Mouse (Mus musculus) hindbrain, embryonic 15.5 days (tissue): ENCODE data around the gene Erich2. TPM values are rescaled to one million over a fixed set of nuclear protein-coding genes. Genes with fewer than 3 reads are reported as not detected.

Experiments
- ATAC-seq: fragments of 200-750 bp; cut with Nextera tagmentation; 2 replicates; pipeline ENCODE4 v1.8.0; 2017; ENCODE audit warnings: low read depth, moderate number of reproducible peaks, moderate TSS enrichment; ENCODE audit not compliant: low FRiP score
- H3K27ac ChIP-seq: fragments of 300-500 bp; sonication (generic); replicated peaks from 2 replicates; pipeline ENCODE4 v1.5.1; 2015; ENCODE audit warnings: mild to moderate bottlenecking, inconsistent platforms
- H3K27me3 ChIP-seq: fragments of 300-500 bp; sonication (generic); 2 replicates; pipeline ENCODE4 v1.6.1; 2015; ENCODE audit warnings: control low read depth, inconsistent platforms
- H3K36me3 ChIP-seq: fragments of 300-500 bp; sonication (generic); 2 replicates; pipeline ENCODE4 v1.6.1; 2015; ENCODE audit warnings: control low read depth, inconsistent platforms
- H3K4me1 ChIP-seq: fragments of 300-500 bp; sonication (generic); replicated peaks from 2 replicates; pipeline ENCODE4 v1.6.1; 2015; ENCODE audit warnings: control low read depth, inconsistent platforms
- H3K4me2 ChIP-seq: fragments of 300-500 bp; sonication (generic); 2 replicates; pipeline ENCODE4 v1.6.1; 2015; ENCODE audit warnings: moderate library complexity, mild to moderate bottlenecking, inconsistent platforms
- H3K4me3 ChIP-seq: fragments of 300-500 bp; sonication (generic); 2 replicates; pipeline ENCODE4 v1.5.1; 2015; ENCODE audit warnings: mild to moderate bottlenecking, inconsistent platforms
- H3K9ac ChIP-seq: fragments of 300-500 bp; sonication (generic); 2 replicates; pipeline ENCODE4 v1.6.1; 2015; ENCODE audit warnings: inconsistent platforms
- H3K9me3 ChIP-seq: fragments of 300-500 bp; sonication (generic); 2 replicates; pipeline ENCODE4 v1.6.1; 2016; ENCODE audit warnings: control low read depth, inconsistent platforms
- WGBS: fragments of 180-500 bp; shearing (Covaris S2); methylation state at CpG from one replicate; pipeline ENCODE4 v1.1.7; 2015; 5-methylcytosine and 5-hydroxymethylcytosine counted together
- polyA plus RNA-seq: library from polyadenylated mRNA; unstranded; fragments of >200 nt; fragmentation: Nextera tagmentation; extraction: Ambion mirVana; gene quantifications from 2 replicates; pipeline ENCODE4 v1.2.1, GENCODE M21; 2015

The Erich2 gene
- polyA plus RNA-seq, 1 experiment from 2014 or later, result 3.0 TPM

DNA sequence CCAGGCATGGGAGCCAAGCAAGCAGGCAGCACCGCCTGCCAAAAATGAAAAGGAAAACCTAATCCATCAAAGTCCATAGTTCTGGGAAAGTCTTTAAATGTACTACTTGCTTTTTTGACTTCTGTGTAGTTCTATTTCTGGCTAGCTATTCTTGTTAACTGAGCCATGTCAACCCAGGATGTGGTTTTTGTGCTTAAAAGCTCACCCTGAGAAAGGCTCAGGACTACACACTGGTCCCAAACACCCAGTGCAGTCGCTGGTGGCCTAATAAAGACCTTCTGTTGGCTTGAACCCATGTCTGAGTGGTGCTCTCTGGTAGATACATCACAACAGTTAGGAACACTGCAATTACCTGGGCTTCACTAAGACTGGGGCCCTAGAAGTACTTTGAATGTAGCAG, 42.8 kb downstream of the Erich2 start:
- no peaks in the 10 kb centered on the region for H3K36me3 ChIP-seq
- no peaks in the 10 kb centered on the region for H3K9me3 ChIP-seq
- no peaks in the 10 kb centered on the region for H3K27me3 ChIP-seq
- 82% methylated on average over 2 of the region's 2 CpGs for WGBS
- no peak for ATAC-seq
- no peaks in the 10 kb centered on the region for H3K4me1 ChIP-seq
- no peak overlapping the region for H3K27ac ChIP-seq
- no peak overlapping the region for H3K4me2 ChIP-seq
- H3K9ac ChIP-seq, result no peak overlapping the region
- H3K4me3 ChIP-seq, result no peak overlapping the region

GRCm38 (mm10) chr2:70552067-70552598, 43.5 kb downstream of the Erich2 start:
- no peak for ATAC-seq
- WGBS, result 91% methylated on average over 15 of the region's 15 CpGs

GRCm38 (mm10) chr2:70552772-70553171, 44.2 kb downstream of the Erich2 start, which contains the start of gene Gad1:
Gad1 (plus strand) TSS chr2:70553072.
- H3K4me2 ChIP-seq, result no peak within 1 kb of the TSS

More at GRCm38 (mm10) chr2:70552067-70552598, 43.5 kb downstream of the Erich2 start:
- Histone ChIP-seq H3K9me3 (no peaks in the 10 kb centered on the region), H3K27me3 (no peaks in the 10 kb centered on the region), H3K9ac (no peak overlapping the region), H3K36me3 (no peaks in the 10 kb centered on the region), H3K4me2 (no peak overlapping the region), H3K27ac (no peak overlapping the region), H3K4me1 (no peaks in the 10 kb centered on the region), H3K4me3 (no peak overlapping the region)

DNA sequence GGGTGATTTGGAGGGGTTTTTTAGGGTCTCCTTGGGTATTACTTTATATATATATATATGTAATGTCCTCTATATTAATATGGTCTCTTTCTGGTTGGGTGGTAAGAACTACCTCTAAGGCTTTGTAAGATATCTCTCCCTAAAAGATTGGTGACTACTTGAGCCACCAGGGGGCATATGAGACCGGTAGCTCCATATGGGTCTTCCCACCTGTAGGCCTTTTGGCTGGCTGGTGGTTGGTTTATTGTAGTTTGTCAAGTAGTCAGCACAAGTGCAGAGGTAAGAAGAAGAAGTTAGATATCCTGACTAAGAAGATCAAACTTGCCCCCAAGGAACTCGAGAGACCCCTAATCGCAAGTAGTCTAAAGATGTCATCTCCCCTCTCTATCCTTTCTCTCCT, 45.2 kb downstream of the Erich2 start:
- no peak overlapping the region for H3K9ac ChIP-seq
- 87% methylated on average over 3 of the region's 3 CpGs for WGBS
- no peak overlapping the region for H3K27ac ChIP-seq
- H3K4me1 ChIP-seq, result 0 out of 2 replicates have a peak, but pooled peaks cover 6% of the 10 kb centered on the region
- H3K4me2 ChIP-seq, result no peak overlapping the region
- no peaks in the 10 kb centered on the region for H3K9me3 ChIP-seq
- H3K27me3 ChIP-seq, result no peaks in the 10 kb centered on the region
- H3K36me3 ChIP-seq, result no peaks in the 10 kb centered on the region
- no peak overlapping the region for H3K4me3 ChIP-seq
- no peak for ATAC-seq

More at GRCm38 (mm10) chr2:70552772-70553171, 44.2 kb downstream of the Erich2 start, which contains the start of gene Gad1:
- Histone ChIP-seq H3K36me3 (no peaks in the 10 kb centered on the region), H3K9me3 (no peaks in the 10 kb centered on the region), H3K4me3 (no peak within 1 kb of the TSS), H3K4me1 (0 out of 2 replicates have a peak, but pooled peaks cover 3% of the 10 kb centered on the region), H3K27ac (no peak within 1 kb of the TSS), H3K9ac (no peak within 1 kb of the TSS), H3K27me3 (no peaks in the 10 kb centered on the region)
- WGBS, result 67% methylated on average over 4 of the region's 4 CpGs
- no peak for ATAC-seq

GRCm38 (mm10) chr2:70558112-70558842, 49.7 kb downstream of the Erich2 start:
- ATAC-seq, result peak; percentile 78
- Histone ChIP-seq H3K27me3 (peaks cover 23% of the 10 kb centered on the region), H3K9me3 (no peaks in the 10 kb centered on the region), H3K4me1 (peaks cover 26% of the 10 kb centered on the region), H3K9ac (peak overlapping the region; percentile 31; the same call in 1 of the 2 replicates), H3K27ac (peak overlapping the region; percentile 90), H3K36me3 (no peaks in the 10 kb centered on the region), H3K4me2 (peak overlapping the region; percentile 70), H3K4me3 (peak overlapping the region; percentile 36)
- 5% methylated on average over 17 of the region's 18 CpGs for WGBS

DNA sequence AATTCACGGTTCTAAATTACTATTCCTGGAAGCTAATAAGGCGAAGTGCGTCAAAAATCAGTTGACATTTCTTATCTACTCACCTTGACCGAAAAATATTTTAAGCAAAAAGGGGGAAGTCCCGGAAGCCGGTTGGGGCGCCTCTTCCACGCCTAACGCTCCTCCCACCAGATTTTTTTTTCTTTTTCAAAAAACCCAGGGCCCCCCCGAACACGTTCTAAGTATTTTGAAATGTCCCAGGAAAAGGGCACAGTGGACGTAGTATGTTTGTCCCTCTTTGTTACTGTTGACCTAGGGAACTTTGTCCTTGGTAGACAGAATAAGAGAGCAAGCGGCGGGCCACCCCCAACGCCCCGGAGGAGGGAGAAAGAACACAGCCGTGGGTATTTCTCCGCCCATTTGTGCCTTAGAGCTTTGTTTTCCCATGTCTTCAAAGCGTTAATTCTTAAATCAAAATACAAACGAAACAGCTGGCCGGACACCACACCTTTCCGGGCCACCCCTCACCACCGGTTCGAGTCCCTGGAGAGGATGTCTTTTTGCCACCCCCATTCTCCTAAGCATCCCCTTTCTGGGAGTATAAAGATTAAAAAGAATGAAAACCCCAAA, 50.3 kb downstream of the Erich2 start:
- Histone ChIP-seq H3K27ac (peak overlapping the region; percentile 90), H3K4me2 (peak overlapping the region; percentile 70), H3K36me3 (no peaks in the 10 kb centered on the region), H3K27me3 (peaks cover 25% of the 10 kb centered on the region), H3K9me3 (no peaks in the 10 kb centered on the region), H3K4me3 (peak overlapping the region; percentile 36), H3K4me1 (peaks cover 31% of the 10 kb centered on the region), H3K9ac (peak overlapping the region; percentile 29)
- WGBS, result 7% methylated on average over 24 of the region's 24 CpGs
- no peak for ATAC-seq

GRCm38 (mm10) chr2:70559520-70559919, 50.9 kb downstream of the Erich2 start:
- H3K4me3 ChIP-seq, result peak overlapping the region; percentile 36
- ATAC-seq, result no peak
- peaks cover 25% of the 10 kb centered on the region for H3K27me3 ChIP-seq
- WGBS, result 1% methylated on average over 13 of the region's 13 CpGs
- no peaks in the 10 kb centered on the region for H3K9me3 ChIP-seq
- H3K9ac ChIP-seq, result peak overlapping the region; percentile 29
- H3K36me3 ChIP-seq, result no peaks in the 10 kb centered on the region
- peaks cover 32% of the 10 kb centered on the region for H3K4me1 ChIP-seq
- H3K4me2 ChIP-seq, result peak overlapping the region; percentile 70
- H3K27ac ChIP-seq, result peak overlapping the region; percentile 90

DNA sequence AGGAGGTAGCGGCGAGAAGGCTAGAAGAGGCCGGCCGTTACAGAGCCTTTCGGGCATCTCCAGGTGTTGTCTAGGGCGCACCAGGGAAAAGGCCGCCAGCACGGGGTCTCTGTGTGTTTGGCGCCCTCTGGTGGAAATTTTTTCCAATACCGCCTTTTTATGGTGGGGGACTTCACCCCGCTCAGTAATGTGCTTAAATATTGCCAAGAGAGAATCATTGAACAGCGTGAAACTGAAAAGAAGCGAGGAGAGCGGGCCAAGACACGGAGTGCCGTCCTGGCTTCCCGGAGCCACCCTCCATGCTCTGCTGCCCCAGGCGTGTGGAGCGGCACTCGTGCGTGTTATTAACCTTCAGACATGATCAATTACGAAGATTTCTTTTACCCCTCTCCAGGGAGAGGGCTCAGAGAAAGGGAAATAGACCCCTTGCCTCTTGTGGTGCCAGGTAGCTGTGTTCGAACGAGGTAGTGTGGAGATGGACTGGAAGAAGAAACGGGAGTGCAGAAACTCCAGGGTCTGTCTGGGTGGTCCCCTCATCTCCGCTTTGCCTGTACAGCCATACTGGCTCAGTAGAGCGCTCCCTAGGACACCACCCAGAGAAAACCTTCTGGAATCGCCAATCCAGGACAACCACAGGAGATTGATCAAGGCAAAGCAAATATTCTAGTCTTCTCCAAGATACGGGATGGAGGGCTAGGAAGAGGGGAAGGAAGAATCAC, 52.6 kb downstream of the Erich2 start:
- peak overlapping the region; percentile 70 for H3K4me2 ChIP-seq
- peak; percentile 55 for ATAC-seq
- H3K9me3 ChIP-seq, result no peaks in the 10 kb centered on the region
- H3K36me3 ChIP-seq, result no peaks in the 10 kb centered on the region
- H3K4me1 ChIP-seq, result peaks cover 40% of the 10 kb centered on the region
- H3K9ac ChIP-seq, result peak overlapping the region; percentile 67
- under 1% methylated on average over 29 of the region's 29 CpGs for WGBS
- peak overlapping the region; percentile 90 for H3K27ac ChIP-seq
- H3K27me3 ChIP-seq, result peaks cover 37% of the 10 kb centered on the region
- peak overlapping the region; percentile 52 for H3K4me3 ChIP-seq

GRCm38 (mm10) chr2:70562011-70562491, 53.4 kb downstream of the Erich2 start:
- Histone ChIP-seq H3K4me2 (peak overlapping the region; percentile 70), H3K4me1 (peaks cover 46% of the 10 kb centered on the region), H3K27ac (peak overlapping the region; percentile 90), H3K36me3 (no peaks in the 10 kb centered on the region), H3K27me3 (peaks cover 37% of the 10 kb centered on the region), H3K9me3 (no peaks in the 10 kb centered on the region), H3K9ac (peak overlapping the region; percentile 67), H3K4me3 (peak overlapping the region; percentile 52)
- 0 out of 2 replicates have a peak, but pooled peaks have one; percentile 14 for ATAC-seq
- WGBS, result under 1% methylated on average over 42 of the region's 42 CpGs

- Histone ChIP-seq H3K4me1 (peaks cover 50% of the 10 kb centered on the region), H3K4me2 (peak overlapping the region; percentile 70), H3K4me3 (peak overlapping the region; percentile 52), H3K36me3 (no peaks in the 10 kb centered on the region), H3K27me3 (peaks cover 37% of the 10 kb centered on the region), H3K9me3 (no peaks in the 10 kb centered on the region), H3K27ac (peak overlapping the region; percentile 90), H3K9ac (peak overlapping the region; percentile 67)
- ATAC-seq, result no peak
- WGBS, result under 1% methylated on average over 29 of the region's 34 CpGs
These were observed 54.0 kb downstream of the Erich2 start for GRCm38 (mm10) chr2:70562611-70562980.

GRCm38 (mm10) chr2:70562981-70563671, 54.5 kb downstream of the Erich2 start:
- H3K9me3 ChIP-seq, result no peaks in the 10 kb centered on the region
- H3K27me3 ChIP-seq, result peaks cover 37% of the 10 kb centered on the region
- no peaks in the 10 kb centered on the region for H3K36me3 ChIP-seq
- peak overlapping the region; percentile 90 for H3K27ac ChIP-seq
- peak overlapping the region; percentile 52 for H3K4me3 ChIP-seq
- under 1% methylated on average over 40 of the region's 40 CpGs for WGBS
- H3K4me1 ChIP-seq, result peaks cover 49% of the 10 kb centered on the region
- H3K9ac ChIP-seq, result peak overlapping the region; percentile 67
- peak overlapping the region; percentile 70 for H3K4me2 ChIP-seq
- ATAC-seq, result no peak
